Mouse (Mus musculus) embryonic facial prominence, embryonic 10.5 days (tissue): ENCODE measurements around the gene Mogat2. TPM values are rescaled to one million over a fixed set of nuclear protein-coding genes. Genes with fewer than 3 reads are reported as not detected.

Experiments
- DNase-seq: peaks from one replicate; pipeline ENCODE4 v3.0.0-alpha.2; 2017; ENCODE audit warnings: low spot score
- H3K27ac ChIP-seq: fragments of 300-500 bp; sonication (generic); replicated peaks from 2 replicates; pipeline ENCODE4 v1.5.1; 2016; ENCODE audit warnings: mild to moderate bottlenecking
- H3K27me3 ChIP-seq: fragments of 300-500 bp; sonication (generic); replicated peaks from 2 replicates; pipeline ENCODE4 v1.6.1; 2016; ENCODE audit warnings: low read depth, mild to moderate bottlenecking; ENCODE audit not compliant: poor library complexity, severe bottlenecking
- H3K36me3 ChIP-seq: fragments of 300-500 bp; sonication (generic); replicated peaks from 2 replicates; pipeline ENCODE4 v1.6.1; 2016; ENCODE audit warnings: mild to moderate bottlenecking, moderate library complexity
- H3K4me1 ChIP-seq: fragments of 300-500 bp; sonication (generic); 2 replicates; pipeline ENCODE4 v1.6.1; 2016
- H3K4me3 ChIP-seq: fragments of 300-500 bp; sonication (generic); 2 replicates; pipeline ENCODE4 v1.5.1; 2016; ENCODE audit warnings: mild to moderate bottlenecking, moderate library complexity
- H3K9me3 ChIP-seq: fragments of 300-500 bp; sonication (generic); 2 replicates; pipeline ENCODE4 v1.6.1; 2016; ENCODE audit warnings: mild to moderate bottlenecking
- WGBS: fragments of 180-500 bp; shearing (Covaris S2); methylation state at CpG from one replicate; pipeline ENCODE4 v1.1.7; 2016; 5-methylcytosine and 5-hydroxymethylcytosine counted together
- polyA plus RNA-seq: library from polyadenylated mRNA; unstranded; fragments of >200 nt; fragmentation: Nextera tagmentation; extraction: Ambion mirVana; gene quantifications from 2 replicates; pipeline ENCODE4 v1.2.1, GENCODE M21; 2016

Mogat2 gene
- polyA plus RNA-seq, 1 experiment from 2014 or later: 38.5 TPM

DNA sequence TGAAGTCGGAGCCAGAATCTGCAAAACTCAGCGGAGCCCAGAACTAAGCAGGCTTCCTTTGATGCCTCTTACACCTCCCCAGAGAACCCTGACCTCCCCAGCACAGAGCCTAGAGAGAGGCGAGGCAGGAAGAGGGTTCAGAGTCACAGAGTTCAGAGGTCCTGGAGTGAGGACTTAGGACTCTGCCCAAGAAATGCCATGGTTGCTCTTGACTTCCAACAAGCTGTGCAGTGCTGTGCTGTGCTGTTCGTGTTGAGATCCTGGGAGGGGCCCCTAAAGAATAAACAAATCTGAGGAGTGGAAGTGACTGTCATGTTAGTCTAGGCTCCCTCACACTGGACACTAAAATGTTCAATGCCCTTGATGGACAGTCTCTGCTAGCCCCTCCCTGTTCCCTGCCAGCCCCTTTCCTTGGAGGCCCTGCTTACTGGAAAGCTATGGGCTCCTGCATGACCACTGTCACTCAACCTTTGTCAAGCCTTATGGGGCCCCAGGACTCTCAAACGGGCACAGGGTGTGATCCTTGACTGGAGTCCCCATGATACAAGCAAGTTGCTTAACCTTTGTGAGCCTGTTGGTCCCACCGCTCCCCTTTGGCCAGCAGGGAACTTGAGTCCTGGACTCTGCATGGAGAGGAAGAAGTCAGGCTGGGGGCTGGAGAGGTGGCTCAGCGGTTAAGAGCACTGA is 8.2 kb downstream of the Mogat2 start:
- Histone ChIP-seq H3K27me3 (no peaks in the 10 kb centered on the region), H3K4me3 (no peak overlapping the region), H3K4me1 (peaks cover 31% of the 10 kb centered on the region), H3K27ac (peak overlapping the region; percentile 19; the same call in 1 of the 2 replicates), H3K9me3 (no peaks in the 10 kb centered on the region), H3K36me3 (peaks cover 52% of the 10 kb centered on the region)
- 67% methylated on average over 7 of the region's 7 CpGs for WGBS
- DNase-seq: no peak

DNA sequence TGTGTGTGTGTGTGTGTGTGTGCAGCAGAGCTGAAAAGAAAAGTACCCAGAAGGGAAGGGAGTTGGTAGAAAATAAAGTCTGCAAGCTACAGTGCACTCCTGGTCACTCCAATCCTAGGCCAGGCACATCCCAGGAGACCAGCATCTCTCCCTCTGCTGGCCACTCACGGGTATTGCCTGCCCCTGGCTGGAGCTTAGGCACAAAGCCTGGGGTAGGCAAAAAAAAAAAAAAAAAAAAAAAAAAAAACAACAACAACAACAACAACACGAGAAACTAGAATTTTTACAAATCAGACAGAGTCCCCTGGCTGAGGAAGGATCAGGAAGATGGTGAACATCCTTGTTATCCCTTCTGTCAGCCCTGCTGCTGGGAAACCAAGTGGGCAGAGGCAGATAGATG is 9.0 kb downstream of the Mogat2 start:
- DNase-seq: peak; percentile 77
- 21% methylated on average over 2 of the region's 2 CpGs for WGBS
- Histone ChIP-seq H3K4me3 (no peak overlapping the region), H3K27me3 (no peaks in the 10 kb centered on the region), H3K9me3 (no peaks in the 10 kb centered on the region), H3K36me3 (peaks cover 52% of the 10 kb centered on the region), H3K4me1 (peaks cover 29% of the 10 kb centered on the region), H3K27ac (no peak overlapping the region)

DNA sequence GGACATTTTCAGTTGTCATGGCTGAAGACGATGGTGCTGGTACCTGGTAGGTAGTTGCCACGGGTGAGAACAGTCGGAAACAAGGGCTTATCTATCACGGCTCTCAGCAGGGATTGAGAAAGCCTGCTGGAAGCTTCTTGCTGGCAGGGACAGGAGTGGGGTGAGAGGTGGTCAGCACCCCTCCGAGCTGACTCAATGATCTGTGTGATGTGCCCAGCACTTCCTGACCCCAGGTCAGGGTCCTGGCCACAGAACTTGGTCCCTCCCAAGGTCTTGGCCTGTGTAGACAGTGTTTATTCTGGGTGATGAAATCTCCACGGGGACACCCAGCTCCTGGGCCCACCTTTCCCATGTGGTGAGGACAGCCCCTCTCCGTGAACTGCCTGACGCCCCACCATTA is 9.6 kb downstream of the Mogat2 start:
- 80% methylated on average over 8 of the region's 8 CpGs for WGBS

GRCm38 (mm10) chr7:99227267-99227666 is 11.2 kb downstream of the Mogat2 start:
- H3K36me3 ChIP-seq: peaks cover 65% of the 10 kb centered on the region
- no peak overlapping the region for H3K4me3 ChIP-seq
- DNase-seq: no peak
- no peaks in the 10 kb centered on the region for H3K9me3 ChIP-seq
- H3K27me3 ChIP-seq: no peaks in the 10 kb centered on the region
- WGBS: 96% methylated on average over 4 of the region's 4 CpGs
- peaks cover 20% of the 10 kb centered on the region for H3K4me1 ChIP-seq
- H3K27ac ChIP-seq: no peak overlapping the region

More for the DNA sequence above, 9.6 kb downstream of the Mogat2 start:
- no peak for DNase-seq
- Histone ChIP-seq H3K36me3 (peaks cover 52% of the 10 kb centered on the region), H3K4me3 (no peak overlapping the region), H3K27me3 (no peaks in the 10 kb centered on the region), H3K9me3 (no peaks in the 10 kb centered on the region), H3K27ac (no peak overlapping the region), H3K4me1 (peaks cover 26% of the 10 kb centered on the region)

- DNase-seq: no peak
- Histone ChIP-seq H3K9me3 (no peaks in the 10 kb centered on the region), H3K27me3 (no peaks in the 10 kb centered on the region), H3K36me3 (peaks cover 65% of the 10 kb centered on the region), H3K27ac (no peak overlapping the region), H3K4me3 (no peak overlapping the region), H3K4me1 (peaks cover 20% of the 10 kb centered on the region)
- WGBS: 95% methylated on average over 10 of the region's 10 CpGs
Measured at GRCm38 (mm10) chr7:99226662-99227061, 11.8 kb downstream of the Mogat2 start.

DNA sequence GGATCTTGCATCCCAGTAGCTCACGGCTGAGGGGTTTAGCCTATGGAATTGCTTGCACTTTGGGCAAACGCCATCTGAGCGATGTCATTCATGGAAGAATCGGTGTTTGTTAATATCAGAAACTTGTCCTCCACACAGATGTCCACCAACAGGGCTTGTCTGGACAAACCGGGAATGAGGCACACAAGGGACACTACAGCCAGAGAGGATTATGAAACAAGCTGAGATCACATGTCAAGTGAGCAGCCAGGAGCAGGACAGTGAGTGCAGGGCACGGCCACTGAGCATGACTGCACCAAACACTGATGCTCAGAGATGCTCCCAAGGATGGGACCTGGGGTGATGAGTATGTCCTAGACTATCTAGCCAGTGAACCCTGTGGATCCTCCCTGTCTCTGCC is 13.0 kb downstream of the Mogat2 start:
- WGBS: 87% methylated on average over 6 of the region's 6 CpGs
- Histone ChIP-seq H3K4me3 (no peak overlapping the region), H3K27me3 (no peaks in the 10 kb centered on the region), H3K36me3 (peaks cover 58% of the 10 kb centered on the region), H3K4me1 (peaks cover 19% of the 10 kb centered on the region), H3K27ac (no peak overlapping the region), H3K9me3 (no peaks in the 10 kb centered on the region)
- no peak for DNase-seq

DNA sequence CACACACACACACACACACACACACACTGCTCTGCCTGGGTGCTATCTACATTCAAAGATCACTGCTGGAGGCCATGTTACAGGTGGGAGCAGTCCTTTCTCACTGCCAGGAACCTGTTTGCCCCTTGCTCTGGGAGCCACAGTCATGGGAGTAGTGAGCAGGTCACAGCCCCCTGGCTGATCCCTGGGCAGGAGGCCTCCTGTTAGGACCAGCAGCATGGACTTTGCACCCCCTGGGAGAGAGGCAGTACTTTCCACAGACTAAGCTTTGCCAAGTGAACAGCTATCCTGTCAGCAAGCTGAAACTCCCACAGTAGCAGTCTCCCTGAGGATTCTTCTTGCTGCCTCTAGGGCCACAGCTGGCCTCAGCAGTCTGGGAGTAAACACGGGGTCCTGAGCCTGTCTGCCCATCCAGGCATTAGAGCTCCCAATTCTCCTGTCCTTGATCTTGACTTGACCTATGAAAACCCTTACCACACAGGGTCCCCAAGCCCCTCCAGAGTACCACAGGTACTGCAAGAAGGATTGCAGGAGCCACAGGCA is 13.7 kb downstream of the Mogat2 start:
- DNase-seq: no peak
- H3K9me3 ChIP-seq: no peaks in the 10 kb centered on the region
- no peaks in the 10 kb centered on the region for H3K27me3 ChIP-seq
- WGBS: 62% methylated on average over 1 of the region's 1 CpGs
- no peak overlapping the region for H3K4me3 ChIP-seq
- peak overlapping the region; percentile 37; the same call in 1 of the 2 replicates for H3K27ac ChIP-seq
- peaks cover 55% of the 10 kb centered on the region for H3K36me3 ChIP-seq
- H3K4me1 ChIP-seq: peaks cover 12% of the 10 kb centered on the region

- Histone ChIP-seq H3K36me3 (peaks cover 59% of the 10 kb centered on the region), H3K27me3 (no peaks in the 10 kb centered on the region), H3K4me1 (peaks cover 10% of the 10 kb centered on the region; the same call in 1 of the 2 replicates), H3K9me3 (no peaks in the 10 kb centered on the region), H3K27ac (peak overlapping the region; percentile 37; the same call in 1 of the 2 replicates), H3K4me3 (no peak overlapping the region)
- 68% methylated on average over 7 of the region's 7 CpGs for WGBS
- DNase-seq: no peak
Measured at GRCm38 (mm10) chr7:99224225-99224624, 14.2 kb downstream of the Mogat2 start.

DNA sequence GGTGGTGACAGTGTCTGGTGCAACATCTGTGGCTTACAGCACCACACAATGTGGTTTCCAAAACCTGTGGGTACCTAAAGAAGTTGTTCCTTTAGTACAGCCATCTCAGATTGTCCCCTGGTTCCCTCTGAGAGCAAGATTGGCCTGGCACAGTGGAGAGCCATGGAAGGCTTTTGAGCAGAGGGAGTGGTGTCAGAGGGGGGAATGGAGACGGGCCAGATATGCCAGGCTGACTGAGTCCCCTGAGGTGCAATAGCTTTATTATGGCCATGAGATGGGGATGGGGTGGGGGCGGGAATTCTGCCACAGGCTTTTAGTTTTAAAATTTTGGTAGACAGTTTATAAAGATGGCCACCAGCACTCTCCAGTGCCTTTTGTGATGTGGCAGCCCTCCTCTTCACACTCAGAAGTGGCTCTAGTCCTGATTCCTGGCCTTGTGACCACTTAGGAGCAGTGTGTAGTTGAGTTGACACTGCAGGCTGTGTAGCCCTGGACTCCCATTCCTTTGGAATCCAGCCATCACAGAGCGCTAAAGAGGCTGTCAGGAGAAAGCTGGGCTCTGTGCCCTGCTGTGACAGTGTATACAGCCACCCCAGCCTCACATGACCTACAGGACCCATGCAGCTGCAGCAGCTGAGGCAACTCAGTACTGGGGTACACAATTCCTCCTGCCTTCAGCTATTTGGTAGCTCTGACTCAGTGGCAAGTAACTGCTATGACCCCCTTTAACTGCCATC is 20.9 kb downstream of the Mogat2 start:
- H3K27me3 ChIP-seq: no peaks in the 10 kb centered on the region
- H3K9me3 ChIP-seq: no peaks in the 10 kb centered on the region
- H3K27ac ChIP-seq: no peak overlapping the region
- DNase-seq: no peak
- no peak overlapping the region for H3K4me3 ChIP-seq
- WGBS: 79% methylated on average over 3 of the region's 3 CpGs
- H3K4me1 ChIP-seq: peaks cover 13% of the 10 kb centered on the region
- H3K36me3 ChIP-seq: peaks cover 27% of the 10 kb centered on the region

DNA sequence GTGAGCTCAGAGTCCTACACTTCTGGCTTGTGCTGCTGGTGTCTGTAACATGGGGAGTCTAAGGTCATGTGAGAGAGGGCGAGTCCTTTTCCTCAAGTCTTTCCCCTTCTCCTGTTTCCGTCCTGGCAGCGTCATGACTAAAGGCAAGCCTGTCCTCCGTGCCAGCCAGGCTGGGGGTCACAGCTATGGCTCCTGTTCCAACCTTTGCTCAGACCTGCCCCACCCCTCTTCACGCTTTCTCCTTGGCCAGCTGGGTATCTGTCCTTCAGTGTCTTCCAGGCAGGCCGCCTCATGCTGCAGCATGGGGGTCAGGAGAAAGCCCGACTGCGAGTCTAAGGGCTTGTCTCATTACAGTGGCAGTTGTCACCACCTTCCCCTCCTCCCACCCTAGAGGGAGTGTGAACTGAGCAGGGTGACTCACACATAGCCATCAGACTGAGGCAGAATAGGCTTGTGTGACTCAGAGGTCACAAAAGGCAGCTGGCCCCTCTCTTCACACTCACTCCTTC is 23.0 kb downstream of the Mogat2 start:
- H3K9me3 ChIP-seq: no peaks in the 10 kb centered on the region
- H3K36me3 ChIP-seq: peaks cover 14% of the 10 kb centered on the region
- WGBS: 68% methylated on average over 8 of the region's 8 CpGs
- peaks cover 13% of the 10 kb centered on the region for H3K4me1 ChIP-seq
- no peaks in the 10 kb centered on the region for H3K27me3 ChIP-seq
- peak overlapping the region; percentile 30; the same call in 1 of the 2 replicates for H3K27ac ChIP-seq
- no peak overlapping the region for H3K4me3 ChIP-seq
- DNase-seq: no peak

- H3K27ac ChIP-seq: no peak overlapping the region; the same call in 1 of the 2 replicates
- no peaks in the 10 kb centered on the region for H3K27me3 ChIP-seq
- H3K36me3 ChIP-seq: peaks cover 11% of the 10 kb centered on the region
- 77% methylated on average over 10 of the region's 10 CpGs for WGBS
- H3K4me3 ChIP-seq: no peak overlapping the region
- H3K9me3 ChIP-seq: no peaks in the 10 kb centered on the region
- no peak for DNase-seq
- H3K4me1 ChIP-seq: peaks cover 13% of the 10 kb centered on the region
Measured at GRCm38 (mm10) chr7:99214621-99215185, 23.7 kb downstream of the Mogat2 start.

DNA sequence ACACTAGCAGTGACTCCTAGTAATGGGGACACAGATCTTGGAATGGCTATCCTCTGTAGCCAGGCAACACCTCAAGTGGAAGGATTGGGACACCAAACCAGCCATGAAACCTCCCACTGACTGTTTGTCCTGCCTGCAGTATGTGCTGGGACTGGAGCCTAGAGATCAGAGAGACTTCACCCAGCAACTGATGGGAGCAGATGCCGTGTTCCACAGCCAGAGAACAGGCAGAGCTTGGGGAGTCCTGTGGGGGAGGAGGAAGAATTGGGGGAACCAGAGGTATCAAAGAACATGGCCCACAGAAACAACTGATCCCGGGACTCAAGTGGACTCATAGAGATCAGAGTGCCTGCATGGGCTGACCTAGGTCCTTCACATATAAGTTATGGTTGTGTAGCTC is 24.7 kb downstream of the Mogat2 start:
- peaks cover under 1% of the 10 kb centered on the region; the same call in 1 of the 2 replicates for H3K36me3 ChIP-seq
- WGBS: 92% methylated on average over 2 of the region's 2 CpGs
- H3K9me3 ChIP-seq: no peaks in the 10 kb centered on the region
- no peak overlapping the region for H3K4me3 ChIP-seq
- no peak for DNase-seq
- peaks cover 13% of the 10 kb centered on the region for H3K4me1 ChIP-seq
- H3K27me3 ChIP-seq: no peaks in the 10 kb centered on the region
- H3K27ac ChIP-seq: no peak overlapping the region
